Mouse (Mus musculus) ES-E14 (cell line): ENCODE results near the gene Afmid. TPM values are rescaled to one million over a fixed set of nuclear protein-coding genes. Genes with fewer than 3 reads are reported as not detected.

Experiments used
- DNase-seq: peaks from one replicate; pipeline ENCODE4 v3.0.0-alpha.2; 2013; ENCODE audit warnings: low read depth, low spot score
- H3K27ac ChIP-seq: 2 replicates; pipeline ENCODE4 v1.5.1; 2012; ENCODE audit warnings: low read depth, mild to moderate bottlenecking, low read length, moderate library complexity, mixed read lengths; ENCODE audit not compliant: poor library complexity, insufficient read depth, severe bottlenecking
- H3K36me3 ChIP-seq: 2 replicates; pipeline ENCODE4 v1.6.1; 2012; ENCODE audit warnings: mild to moderate bottlenecking, low read length, moderate library complexity, mixed read lengths; ENCODE audit not compliant: control insufficient read depth, poor library complexity, insufficient read depth, severe bottlenecking
- H3K4me1 ChIP-seq, 2 experiments: fragments of 150-350 bp in 1 of 2; sonication (generic) in 1 of 2; 2 replicates each; pipeline ENCODE4 v1.6.1; 2012; ENCODE audit warnings: low read length in 2 of 2, mild to moderate bottlenecking in 1 of 2, mixed read lengths in 1 of 2; ENCODE audit not compliant: control insufficient read depth in 2 of 2, insufficient read depth in 2 of 2, poor library complexity in 1 of 2
- H3K4me3 ChIP-seq, 2 experiments: fragments of 150-350 bp in 1 of 2; sonication (generic) in 1 of 2; 2 replicates each; pipeline ENCODE4 v1.5.1; 2012; ENCODE audit warnings: low read length in 2 of 2, low read depth in 1 of 2, mild to moderate bottlenecking in 1 of 2, mixed read lengths in 1 of 2; ENCODE audit not compliant: insufficient read depth in 1 of 2, poor library complexity in 1 of 2, severe bottlenecking in 1 of 2
- H3K9ac ChIP-seq: 2 replicates; pipeline ENCODE4 v1.6.1; 2012; ENCODE audit warnings: low read depth, mild to moderate bottlenecking, low read length, mixed read lengths; ENCODE audit not compliant: poor library complexity, insufficient read depth, severe bottlenecking
- H3K9me3 ChIP-seq: fragments of 150-350 bp; sonication (generic); 2 replicates; pipeline ENCODE4 v1.6.1; 2012; ENCODE audit warnings: low read depth, mild to moderate bottlenecking, low read length; ENCODE audit not compliant: control insufficient read depth, insufficient read depth
- CHD2 ChIP-seq: IDR thresholded peaks from 2 replicates; pipeline ENCODE4 v1.6.1; 2014; ENCODE audit warnings: mild to moderate bottlenecking, low read depth, low read length, inconsistent platforms
- HCFC1 ChIP-seq: IDR thresholded peaks from 2 replicates; pipeline ENCODE4 v1.6.1; 2012; ENCODE audit warnings: low read length, inconsistent platforms, borderline replicate concordance; ENCODE audit not compliant: insufficient read depth
- MAFK ChIP-seq: IDR thresholded peaks from 2 replicates; pipeline ENCODE4 v1.6.1; 2014; ENCODE audit warnings: mild to moderate bottlenecking, low read depth, low read length, inconsistent platforms; ENCODE audit not compliant: insufficient read depth
- ZC3H11A ChIP-seq: IDR thresholded peaks from 2 replicates; pipeline ENCODE4 v1.6.1; 2012; ENCODE audit warnings: low read depth, mild to moderate bottlenecking, inconsistent platforms, low read length, borderline replicate concordance
- ZNF384 ChIP-seq: IDR thresholded peaks from 2 replicates; pipeline ENCODE4 v1.6.1; 2012; ENCODE audit warnings: low read depth, low read length, inconsistent platforms
- in situ Hi-C, 2 experiments: fragments of 600-800 bp; cut with MboI; formaldehyde crosslinking; loops; one replicate each; pipeline ENCODE4 v1.15.1; 2025; ENCODE audit warnings: low sequenced_read_pairs in 2 of 2, inconsistent platforms in 1 of 2; ENCODE audit not compliant: unreplicated experiment in 2 of 2
- total RNA-seq: library from RNA; depleted of rRNA; stranded (reverse); fragments of 300-350 nt; gene quantifications from 2 replicates; pipeline ENCODE4 v1.2.3, GENCODE M21; 2012

Afmid gene
- total RNA-seq, 1 experiment = 1.8 TPM

GRCm38 (mm10) chr11:117843434-117843833 lies 17.7 kb downstream of the Afmid start:
- Histone ChIP-seq H3K36me3 (no peaks in the 10 kb centered on the region), H3K4me3 (no peak overlapping the region), H3K9ac (no peak overlapping the region), H3K27ac (no peak overlapping the region), H3K9me3 (no peaks in the 10 kb centered on the region), H3K4me1 (peaks cover 0 to 12% of the 10 kb centered on the region in 2 experiments; a peak in 2 of 4 replicates)
- in situ Hi-C loops = no loop called here
- no peak for DNase-seq
- TF ChIP-seq HCFC1 = no peak
- no peak for TF ChIP-seq CHD2
- TF ChIP-seq ZNF384 = no peak
- TF ChIP-seq ZC3H11A = no peak
- no peak for TF ChIP-seq MAFK

- Histone ChIP-seq H3K9ac (no peak overlapping the region), H3K4me3 (no peak overlapping the region), H3K4me1 (peaks cover 0 to 9% of the 10 kb centered on the region in 2 experiments; a peak in 2 of 4 replicates), H3K27ac (no peak overlapping the region), H3K9me3 (no peaks in the 10 kb centered on the region), H3K36me3 (no peaks in the 10 kb centered on the region)
- DNase-seq = no peak
- in situ Hi-C loops = no loop called here
- TF ChIP-seq ZNF384 (no peak), CHD2 (no peak), ZC3H11A (no peak), MAFK (no peak), HCFC1 (no peak)
These were observed 19.3 kb downstream of the Afmid start for GRCm38 (mm10) chr11:117844997-117845396.

- H3K27ac ChIP-seq = no peak overlapping the region
- no peaks in the 10 kb centered on the region for H3K9me3 ChIP-seq
- in situ Hi-C loops = no loop called here
- H3K4me3 ChIP-seq = no peak overlapping the region
- peaks cover 3% of the 10 kb centered on the region; the same call in 1 of the 2 replicates for H3K36me3 ChIP-seq
- H3K4me1 ChIP-seq = peaks cover 0 to 12% of the 10 kb centered on the region in 2 experiments; a peak in 2 of 4 replicates
- H3K9ac ChIP-seq = no peak overlapping the region
- no peak for DNase-seq
- TF ChIP-seq HCFC1 (no peak), CHD2 (no peak), ZC3H11A (no peak), ZNF384 (no peak)
These were observed 19.9 kb downstream of the Afmid start for GRCm38 (mm10) chr11:117845651-117846050.

- DNase-seq = no peak
- no peak overlapping the region for H3K27ac ChIP-seq
- H3K4me3 ChIP-seq = no peak overlapping the region
- in situ Hi-C loops = no loop called here
- H3K4me1 ChIP-seq = peaks cover 0 to 12% of the 10 kb centered on the region in 2 experiments; a peak in 2 of 4 replicates
- peaks cover 3% of the 10 kb centered on the region; the same call in 1 of the 2 replicates for H3K36me3 ChIP-seq
- no peak overlapping the region for H3K9ac ChIP-seq
- TF ChIP-seq CHD2 = no peak
- no peak for TF ChIP-seq ZC3H11A
- no peaks in the 10 kb centered on the region for H3K9me3 ChIP-seq
These were observed 20.9 kb downstream of the Afmid start for GRCm38 (mm10) chr11:117846640-117847039.

GRCm38 (mm10) chr11:117847593-117848215 lies 22.0 kb downstream of the Afmid start:
- peak overlapping the region; percentile 73 to 99; a peak in 3 of 4 replicates for H3K4me3 ChIP-seq
- H3K27ac ChIP-seq = peak overlapping the region; percentile 58; the same call in 1 of the 2 replicates
- in situ Hi-C loops = no loop called here
- no peak for DNase-seq
- peaks cover 0 to 12% of the 10 kb centered on the region in 2 experiments; a peak in 2 of 4 replicates for H3K4me1 ChIP-seq
- TF ChIP-seq ZC3H11A (no peak), CHD2 (no peak), HCFC1 (no peak), ZNF384 (no peak), MAFK (no peak)
- H3K9ac ChIP-seq = peak overlapping the region; percentile 73; the same call in 1 of the 2 replicates
- H3K36me3 ChIP-seq = peaks cover 6% of the 10 kb centered on the region
- H3K9me3 ChIP-seq = no peaks in the 10 kb centered on the region
